In the genomic region with DNA sequence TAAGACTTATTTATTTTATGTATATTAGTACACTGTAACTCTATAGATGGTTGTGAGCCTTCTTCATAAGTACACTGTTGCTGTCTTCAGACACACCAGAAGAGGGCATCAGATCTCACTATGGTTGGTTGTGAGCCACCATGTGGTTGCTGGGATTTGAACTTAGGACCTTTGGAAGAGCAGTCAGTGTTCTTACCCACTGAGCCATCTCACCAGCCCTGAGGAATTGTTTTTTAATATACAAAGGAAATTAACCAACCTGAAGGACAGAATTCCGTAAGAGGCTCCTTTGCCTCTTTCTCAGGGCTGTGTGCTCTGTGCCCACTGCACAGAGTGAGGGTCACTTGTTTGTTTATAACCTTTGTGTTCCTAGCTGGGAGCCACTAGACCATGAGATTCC, we compare ENCODE assay signal across 8 mouse cellular contexts.
A peak's percentile ranks its signal among the peaks of the same experiment; 100 is the strongest.
DNase-seq lines count a peak whose midpoint lies in the region; ATAC-seq and TF ChIP-seq lines count a peak whose summit lies in the region.
"Not testable (repeated sequence)": the region's sequence is repeated elsewhere in the genome, so short reads cannot be mapped to it uniquely, and the experiment has no call there.

No protein-coding gene starts in this region.

- peaks cover 39% of the 10 kb centered on the region for H3K4me1 ChIP-seq in embryonic facial prominence, embryonic 13.5 days
- H3K4me1 ChIP-seq in heart, embryonic 10.5 days: peaks cover 62% of the 10 kb centered on the region
- H3K4me1 ChIP-seq in heart, embryonic 15.5 days (replicated peaks): peaks cover 61% of the 10 kb centered on the region
- H3K4me1 ChIP-seq in hindbrain, embryonic 13.5 days (replicated peaks): peaks cover 42% of the 10 kb centered on the region
- H3K4me1 ChIP-seq in kidney, adult 2 months (ENCODE audit: control insufficient read depth, insufficient read depth, low read length): peaks cover 27% of the 10 kb centered on the region
- peaks cover 30% of the 10 kb centered on the region for H3K4me1 ChIP-seq in midbrain, embryonic 12.5 days
- H3K4me1 ChIP-seq in neural tube, embryonic 14.5 days (ENCODE audit: control insufficient read depth, insufficient read depth, low read length): peaks cover 23% of the 10 kb centered on the region

- ATAC-seq in embryonic facial prominence, embryonic 13.5 days (ENCODE audit: insufficient number of reproducible peaks, insufficient read depth, low FRiP score, low TSS enrichment, low read depth); heart, embryonic 15.5 days (replicated peaks; ENCODE audit: insufficient number of reproducible peaks, insufficient read depth, low FRiP score, low read depth); hindbrain, embryonic 13.5 days (ENCODE audit: low FRiP score); midbrain, embryonic 12.5 days (ENCODE audit: low FRiP score, low read depth); neural tube, embryonic 14.5 days (ENCODE audit: low read depth): not testable (repeated sequence)

- not testable (repeated sequence) for TF ChIP-seq POLR2A in kidney, adult 2 months (IDR thresholded peaks at IDR 0.05; ENCODE audit: low read depth, low read length)

- DNase-seq in heart, embryonic 10.5 days (ENCODE audit: low spot score): not testable (repeated sequence)
- DNase-seq in kidney, adult 2 months: peak; percentile 66
- DNase-seq in kidney, postnatal 36 days: peak; percentile 49 to 55

- H3K4me3 ChIP-seq in embryonic facial prominence, embryonic 13.5 days; heart, embryonic 10.5 days; heart, embryonic 15.5 days; hindbrain, embryonic 13.5 days; kidney, adult 2 months (ENCODE audit: insufficient read depth, low read depth, low read length); midbrain, embryonic 12.5 days; neural tube, embryonic 14.5 days (ENCODE audit: low read depth, low read length): not testable (repeated sequence)

- TF ChIP-seq CTCF in kidney, adult 2 months (conservative IDR thresholded peaks at IDR 0.05; ENCODE audit: insufficient read depth, insufficient read length, low read depth, low read length): not testable (repeated sequence)

- not testable (repeated sequence) for H3K27me3 ChIP-seq in embryonic facial prominence, embryonic 13.5 days; heart, embryonic 10.5 days (ENCODE audit: insufficient read depth, poor library complexity, severe bottlenecking); heart, embryonic 15.5 days; hindbrain, embryonic 13.5 days; kidney, adult 2 months (replicated peaks; ENCODE audit: control insufficient read depth, insufficient read depth, low read length); midbrain, embryonic 12.5 days; neural tube, embryonic 14.5 days (ENCODE audit: control insufficient read depth, insufficient read depth, low read length)

- H3K36me3 ChIP-seq in embryonic facial prominence, embryonic 13.5 days: peaks cover 26% of the 10 kb centered on the region
- H3K36me3 ChIP-seq in heart, embryonic 10.5 days: peaks cover 29% of the 10 kb centered on the region
- H3K36me3 ChIP-seq in heart, embryonic 15.5 days: peaks cover 30% of the 10 kb centered on the region
- not testable (repeated sequence) for H3K36me3 ChIP-seq in hindbrain, embryonic 13.5 days; kidney, adult 2 months (ENCODE audit: control insufficient read depth, insufficient read depth, low read length); neural tube, embryonic 14.5 days (ENCODE audit: control insufficient read depth, insufficient read depth, low read length)
- H3K36me3 ChIP-seq in midbrain, embryonic 12.5 days: peaks cover 15% of the 10 kb centered on the region

- WGBS in embryonic facial prominence, embryonic 13.5 days: 93% methylated on average over 1 of the region's 1 CpGs
- 90% methylated on average over 1 of the region's 1 CpGs for WGBS in heart, embryonic 10.5 days
- 83% methylated on average over 1 of the region's 1 CpGs for WGBS in heart, embryonic 15.5 days
- 59% methylated on average over 1 of the region's 1 CpGs for WGBS in hindbrain, embryonic 13.5 days
- 52% methylated on average over 1 of the region's 1 CpGs for WGBS in kidney, adult 2 months
- 56% methylated on average over 1 of the region's 1 CpGs for WGBS in midbrain, embryonic 12.5 days
- WGBS in neural tube, embryonic 14.5 days: 70% methylated on average over 1 of the region's 1 CpGs

- not testable (repeated sequence) for H3K4me2 ChIP-seq in embryonic facial prominence, embryonic 13.5 days; heart, embryonic 15.5 days; hindbrain, embryonic 13.5 days; midbrain, embryonic 12.5 days (replicated peaks); neural tube, embryonic 14.5 days (ENCODE audit: low read depth, low read length)

- not testable (repeated sequence) for H3K9me3 ChIP-seq in embryonic facial prominence, embryonic 13.5 days; heart, embryonic 10.5 days; heart, embryonic 15.5 days (replicated peaks); hindbrain, embryonic 13.5 days; midbrain, embryonic 12.5 days; neural tube, embryonic 14.5 days (ENCODE audit: control insufficient read depth, low read length)

- H3K27ac ChIP-seq in embryonic facial prominence, embryonic 13.5 days: peak overlapping the region; percentile 16; the same call in 1 of the 2 replicates
- H3K27ac ChIP-seq in heart, embryonic 10.5 days: peak overlapping the region; percentile 84
- peak overlapping the region; percentile 97 for H3K27ac ChIP-seq in heart, embryonic 15.5 days
- peak overlapping the region; percentile 86 for H3K27ac ChIP-seq in hindbrain, embryonic 13.5 days
- H3K27ac ChIP-seq in kidney, adult 2 months (ENCODE audit: insufficient read depth, low read depth, low read length): peak overlapping the region; percentile 26; the same call in 1 of the 2 replicates
- H3K27ac ChIP-seq in midbrain, embryonic 12.5 days (replicated peaks): 0 out of 2 replicates have a peak overlapping the region, but pooled peaks have one; percentile 84
- peak overlapping the region; percentile 89; the same call in 1 of the 2 replicates for H3K27ac ChIP-seq in neural tube, embryonic 14.5 days (ENCODE audit: low read depth, low read length)

- H3K9ac ChIP-seq in embryonic facial prominence, embryonic 13.5 days; heart, embryonic 15.5 days; hindbrain, embryonic 13.5 days; midbrain, embryonic 12.5 days (replicated peaks); neural tube, embryonic 14.5 days (replicated peaks; ENCODE audit: low read depth, low read length): not testable (repeated sequence)

Comparison
In these comparisons a context has a peak if more than half of its experiments do, and no peak if none do; other contexts are left out.
1. H3K27ac ChIP-seq: peak in every context shown above with its lines; median percentile 97 in heart, embryonic 15.5 days; 89 in neural tube, embryonic 14.5 days; 86 in hindbrain, embryonic 13.5 days; 84 in heart, embryonic 10.5 days; 84 in midbrain, embryonic 12.5 days; 26 in kidney, adult 2 months; 16 in embryonic facial prominence, embryonic 13.5 days.